Mouse (Mus musculus): ENCODE results near the gene Nosip. TPM values are rescaled to one million over a fixed set of nuclear protein-coding genes. Genes with fewer than 3 reads are reported as not detected.

The Nosip gene
- polyA plus RNA-seq, 1 experiment, result 68.2 TPM

DNA sequence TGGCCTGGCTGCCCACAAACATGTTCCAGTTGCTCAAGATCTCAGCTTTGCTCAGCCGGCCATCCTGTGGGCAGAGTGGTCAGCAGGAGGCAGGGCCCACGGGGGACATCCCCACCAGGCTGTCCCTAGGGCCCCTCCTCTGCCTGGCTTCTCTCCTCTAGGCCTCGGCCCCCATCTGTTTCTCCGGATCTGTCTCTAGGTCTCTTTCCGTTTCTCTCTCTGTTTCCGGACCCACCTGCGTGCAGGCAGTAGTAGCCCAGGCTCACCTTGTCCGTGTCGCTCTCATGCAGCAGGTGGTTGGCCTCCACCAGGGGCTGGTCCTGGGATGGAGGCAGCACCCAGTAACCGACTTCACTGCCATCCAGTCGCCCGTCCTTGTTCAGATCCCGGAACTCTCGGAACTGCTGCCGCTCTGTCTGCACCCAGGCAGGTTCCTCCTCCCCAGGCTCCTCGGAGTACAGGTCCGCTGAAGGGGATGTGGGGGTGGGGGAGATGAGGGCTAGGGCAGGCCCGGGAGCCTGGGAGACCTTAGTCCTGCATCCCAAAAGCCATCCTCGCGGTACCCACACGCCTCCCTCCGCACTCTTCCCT is 21.2 kb downstream of the Nosip start:
- H3K4me1 ChIP-seq (ENCODE audit: control insufficient read depth, insufficient read depth, low read length), result peaks cover 22% of the 10 kb centered on the region
- peak overlapping the region; percentile 41 for H3K4me3 ChIP-seq (ENCODE audit: insufficient read depth, low read length)
- peak overlapping the region; percentile 92 for H3K27ac ChIP-seq (ENCODE audit: insufficient read depth, low read depth, low read length)
- no peak for TF ChIP-seq POLR2A (IDR thresholded peaks at IDR 0.05; ENCODE audit: borderline replicate concordance, low read depth, low read length)
- TF ChIP-seq CTCF (IDR thresholded peaks at IDR 0.05; ENCODE audit: low read depth, low read length), result no peak

DNA sequence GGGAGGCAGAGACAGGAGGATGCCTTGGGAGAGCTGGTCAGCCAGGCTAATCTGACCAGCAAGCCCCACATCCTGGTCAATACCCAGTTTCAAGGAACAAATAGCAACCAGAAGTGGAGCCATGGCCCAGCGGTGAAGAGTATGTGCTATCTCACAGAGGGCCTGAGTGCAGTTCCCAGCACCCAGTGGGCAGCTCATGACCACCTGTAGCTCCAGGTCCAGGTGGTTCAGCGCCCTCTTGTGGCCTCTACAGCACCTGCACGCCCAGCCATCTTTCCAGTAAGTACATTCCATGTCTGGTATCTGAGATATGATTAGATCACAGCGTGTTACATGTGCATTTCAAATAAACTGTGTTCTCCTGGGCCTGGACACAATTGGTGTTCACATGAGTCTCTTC is 23.9 kb downstream of the Nosip start:
- H3K4me1 ChIP-seq (ENCODE audit: control insufficient read depth, insufficient read depth, low read length), result peaks cover 17% of the 10 kb centered on the region
- no peak overlapping the region for H3K27ac ChIP-seq (ENCODE audit: insufficient read depth, low read depth, low read length)
- TF ChIP-seq POLR2A (IDR thresholded peaks at IDR 0.05; ENCODE audit: borderline replicate concordance, low read depth, low read length) (no peak), CTCF (IDR thresholded peaks at IDR 0.05; ENCODE audit: low read depth, low read length) (no peak; the same call in 1 of the 2 replicates)
- no peak overlapping the region for H3K4me3 ChIP-seq (ENCODE audit: insufficient read depth, low read length)

- Histone ChIP-seq H3K27ac (ENCODE audit: insufficient read depth, low read depth, low read length) (no peak overlapping the region), H3K4me3 (ENCODE audit: insufficient read depth, low read length) (no peak overlapping the region), H3K4me1 (ENCODE audit: control insufficient read depth, insufficient read depth, low read length) (no peaks in the 10 kb centered on the region; the same call in 1 of the 2 replicates)
- TF ChIP-seq CTCF (IDR thresholded peaks at IDR 0.05; ENCODE audit: low read depth, low read length), result no peak
These were observed 26.4 kb downstream of the Nosip start for GRCm38 (mm10) chr7:45088597-45088996.

- no peak for TF ChIP-seq POLR2A (IDR thresholded peaks at IDR 0.05; ENCODE audit: borderline replicate concordance, low read depth, low read length)
- no peak for TF ChIP-seq CTCF (IDR thresholded peaks at IDR 0.05; ENCODE audit: low read depth, low read length)
- peaks cover 12% of the 10 kb centered on the region for H3K4me1 ChIP-seq (ENCODE audit: control insufficient read depth, insufficient read depth, low read length)
- no peak overlapping the region for H3K4me3 ChIP-seq (ENCODE audit: insufficient read depth, low read length)
- no peak overlapping the region for H3K27ac ChIP-seq (ENCODE audit: insufficient read depth, low read depth, low read length)
These were observed 28.2 kb downstream of the Nosip start for GRCm38 (mm10) chr7:45090251-45090977.

- Histone ChIP-seq H3K4me3 (ENCODE audit: insufficient read depth, low read length) (no peak overlapping the region), H3K27ac (ENCODE audit: insufficient read depth, low read depth, low read length) (no peak overlapping the region), H3K4me1 (ENCODE audit: control insufficient read depth, insufficient read depth, low read length) (peaks cover 21% of the 10 kb centered on the region)
- no peak for TF ChIP-seq POLR2A (IDR thresholded peaks at IDR 0.05; ENCODE audit: borderline replicate concordance, low read depth, low read length)
These were observed 29.1 kb downstream of the Nosip start for GRCm38 (mm10) chr7:45091001-45091990.

GRCm38 (mm10) chr7:45092048-45092447 is 29.8 kb downstream of the Nosip start, which contains the start of gene Rcn3:
Rcn3 (minus strand) TSS chr7:45092221.
- no peak within 1 kb of the TSS for H3K4me3 ChIP-seq (ENCODE audit: insufficient read depth, low read length)
- H3K27ac ChIP-seq (ENCODE audit: insufficient read depth, low read depth, low read length), result no peak within 1 kb of the TSS
- peaks cover 28% of the 10 kb centered on the region for H3K4me1 ChIP-seq (ENCODE audit: control insufficient read depth, insufficient read depth, low read length)
- TF ChIP-seq CTCF (IDR thresholded peaks at IDR 0.05; ENCODE audit: low read depth, low read length), result no peak
- no peak for TF ChIP-seq POLR2A (IDR thresholded peaks at IDR 0.05; ENCODE audit: borderline replicate concordance, low read depth, low read length)

DNA sequence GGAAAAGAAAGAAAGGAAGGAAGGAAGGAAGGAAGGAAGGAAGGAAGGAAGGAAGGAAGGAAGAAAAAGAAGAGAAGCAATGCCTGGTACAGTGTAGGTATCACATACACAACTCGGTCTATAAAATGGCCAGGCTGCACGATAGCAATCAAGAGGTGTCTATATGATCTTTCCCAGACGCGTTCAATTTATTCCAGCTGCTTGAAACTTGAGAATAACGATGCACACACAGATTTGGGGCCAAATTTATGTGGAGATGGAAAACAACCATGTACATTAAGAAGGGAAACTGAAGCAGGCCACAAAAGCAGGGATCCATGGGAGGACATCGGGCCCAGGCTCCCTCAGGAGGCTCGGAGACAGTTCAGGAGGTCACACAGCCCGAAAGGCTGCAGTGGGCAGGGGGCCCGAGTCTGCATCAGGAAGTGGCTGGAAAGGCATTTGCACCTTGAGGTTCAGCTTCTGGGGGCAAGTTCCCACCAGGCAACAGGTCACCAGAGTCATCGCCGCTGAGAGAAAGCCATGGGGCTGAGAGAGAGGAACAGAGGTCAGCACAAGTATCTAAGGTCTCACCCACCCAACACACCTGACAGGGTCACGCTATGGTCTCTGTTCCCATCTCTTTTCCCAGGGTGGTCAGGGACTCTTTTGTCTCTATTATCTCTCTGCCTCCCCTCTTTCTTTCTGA is 30.7 kb downstream of the Nosip start:
- no peak overlapping the region for H3K27ac ChIP-seq (ENCODE audit: insufficient read depth, low read depth, low read length)
- TF ChIP-seq CTCF (IDR thresholded peaks at IDR 0.05; ENCODE audit: low read depth, low read length), result no peak
- TF ChIP-seq POLR2A (IDR thresholded peaks at IDR 0.05; ENCODE audit: borderline replicate concordance, low read depth, low read length), result no peak
- no peak overlapping the region for H3K4me3 ChIP-seq (ENCODE audit: insufficient read depth, low read length)
- H3K4me1 ChIP-seq (ENCODE audit: control insufficient read depth, insufficient read depth, low read length), result peaks cover 35% of the 10 kb centered on the region

DNA sequence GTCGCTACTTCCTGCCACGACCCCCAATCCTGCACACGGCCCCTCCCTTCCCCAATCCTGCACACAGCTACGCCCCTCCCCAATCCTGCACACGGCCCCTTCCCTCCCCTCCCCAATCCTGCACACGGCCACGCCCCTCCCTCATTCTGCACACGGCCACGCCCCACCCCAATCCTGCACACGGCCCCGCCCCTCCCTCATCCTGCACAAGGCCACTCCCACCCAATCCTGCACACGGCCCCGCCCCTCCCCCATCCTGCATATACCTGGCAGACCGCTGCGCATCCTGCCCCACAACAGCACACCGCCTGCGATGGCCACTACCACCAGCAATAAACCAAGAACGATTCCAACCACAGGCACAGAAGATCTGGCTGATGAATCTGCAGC is 31.3 kb downstream of the Nosip start:
- peaks cover 40% of the 10 kb centered on the region for H3K4me1 ChIP-seq (ENCODE audit: control insufficient read depth, insufficient read depth, low read length)
- H3K27ac ChIP-seq (ENCODE audit: insufficient read depth, low read depth, low read length), result no peak overlapping the region

DNA sequence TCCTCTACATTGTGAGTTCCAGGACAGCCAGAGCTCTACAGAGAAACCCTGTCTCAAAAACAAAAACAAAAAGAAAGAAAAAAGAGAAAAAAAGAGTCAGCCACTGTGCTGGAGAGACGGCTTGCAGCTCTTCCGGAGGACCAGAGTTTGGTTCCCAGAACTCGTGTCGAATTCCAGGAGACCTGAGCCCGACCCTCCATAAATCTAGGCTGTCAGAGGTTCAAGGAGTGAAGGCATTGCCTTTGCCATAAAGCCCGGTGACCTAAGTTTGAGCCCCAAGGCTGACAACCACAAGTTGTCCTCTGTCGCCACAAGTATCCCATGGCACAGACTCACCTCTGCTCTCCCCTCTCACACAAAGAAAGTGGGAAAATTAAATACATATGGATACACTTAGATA is 31.9 kb downstream of the Nosip start:
- H3K4me1 ChIP-seq (ENCODE audit: control insufficient read depth, insufficient read depth, low read length), result peaks cover 42% of the 10 kb centered on the region
- no peak overlapping the region for H3K4me3 ChIP-seq (ENCODE audit: insufficient read depth, low read length)
- TF ChIP-seq CTCF (IDR thresholded peaks at IDR 0.05; ENCODE audit: low read depth, low read length), result no peak
- H3K27ac ChIP-seq (ENCODE audit: insufficient read depth, low read depth, low read length), result no peak overlapping the region

More for the DNA sequence above, 31.3 kb downstream of the Nosip start:
- no peak overlapping the region for H3K4me3 ChIP-seq (ENCODE audit: insufficient read depth, low read length)
- TF ChIP-seq CTCF (IDR thresholded peaks at IDR 0.05; ENCODE audit: low read depth, low read length), result no peak
- TF ChIP-seq POLR2A (IDR thresholded peaks at IDR 0.05; ENCODE audit: borderline replicate concordance, low read depth, low read length), result no peak
